Mouse (Mus musculus): ENCODE measurements around the gene Pga5. TPM values are rescaled to one million over a fixed set of nuclear protein-coding genes. Genes with fewer than 3 reads are reported as not detected.

The Pga5 gene
- polyA plus RNA-seq, 1 experiment from 2014 or later: 22,358 TPM

- Histone ChIP-seq H3K4me1 (replicated peaks; ENCODE audit: control insufficient read depth, insufficient read depth) (no peaks in the 10 kb centered on the region), H3K4me3 (ENCODE audit: low read depth, low read length) (no peak overlapping the region), H3K27me3 (ENCODE audit: control insufficient read depth, insufficient read depth, low read length) (no peaks in the 10 kb centered on the region), H3K36me3 (ENCODE audit: control insufficient read depth, insufficient read depth, low read length) (no peaks in the 10 kb centered on the region), H3K9me3 (ENCODE audit: control insufficient read depth, low read length) (no peaks in the 10 kb centered on the region), H3K9ac (ENCODE audit: low read length) (no peak overlapping the region), H3K4me2 (replicated peaks; ENCODE audit: low read depth) (no peak overlapping the region), H3K27ac (replicated peaks) (no peak overlapping the region)
- no peak for ATAC-seq (ENCODE audit: low FRiP score, low TSS enrichment)
- TF ChIP-seq CTCF (IDR thresholded peaks at IDR 0.05; ENCODE audit: low read depth) (no peak), EP300 (optimal IDR thresholded peaks at IDR 0.05) (no peak)
- no peak for DNase-seq (ENCODE audit: low spot score)
- 81% methylated on average over 2 of the region's 2 CpGs for WGBS
Observed at GRCm38 (mm10) chr19:10661919-10662318, 16.0 kb downstream of the Pga5 start.

GRCm38 (mm10) chr19:10661373-10661772 is 16.5 kb downstream of the Pga5 start:
- ATAC-seq (ENCODE audit: low FRiP score, low TSS enrichment) (no peak), DNase-seq (ENCODE audit: low spot score) (no peak)
- no peak overlapping the region for H3K27ac ChIP-seq (replicated peaks)
- H3K36me3 ChIP-seq (ENCODE audit: control insufficient read depth, insufficient read depth, low read length): no peaks in the 10 kb centered on the region
- H3K9me3 ChIP-seq (ENCODE audit: control insufficient read depth, low read length): no peaks in the 10 kb centered on the region
- H3K9ac ChIP-seq (ENCODE audit: low read length): no peak overlapping the region
- WGBS: 77% methylated on average over 5 of the region's 5 CpGs
- H3K27me3 ChIP-seq (ENCODE audit: control insufficient read depth, insufficient read depth, low read length): no peaks in the 10 kb centered on the region
- no peak overlapping the region for H3K4me3 ChIP-seq (ENCODE audit: low read depth, low read length)
- TF ChIP-seq EP300 (optimal IDR thresholded peaks at IDR 0.05) (no peak), CTCF (IDR thresholded peaks at IDR 0.05; ENCODE audit: low read depth) (no peak)
- no peaks in the 10 kb centered on the region for H3K4me1 ChIP-seq (replicated peaks; ENCODE audit: control insufficient read depth, insufficient read depth)
- H3K4me2 ChIP-seq (replicated peaks; ENCODE audit: low read depth): no peak overlapping the region

GRCm38 (mm10) chr19:10658406-10658805 is 19.5 kb downstream of the Pga5 start:
- H3K27me3 ChIP-seq (ENCODE audit: control insufficient read depth, insufficient read depth, low read length): no peaks in the 10 kb centered on the region
- H3K27ac ChIP-seq (replicated peaks): no peak overlapping the region
- ATAC-seq (ENCODE audit: low FRiP score, low TSS enrichment) (no peak), DNase-seq (ENCODE audit: low spot score) (no peak)
- no peak overlapping the region for H3K9ac ChIP-seq (ENCODE audit: low read length)
- H3K4me2 ChIP-seq (replicated peaks; ENCODE audit: low read depth): no peak overlapping the region
- WGBS: 71% methylated on average over 2 of the region's 2 CpGs
- TF ChIP-seq CTCF (IDR thresholded peaks at IDR 0.05; ENCODE audit: low read depth) (no peak), EP300 (optimal IDR thresholded peaks at IDR 0.05) (no peak)
- H3K36me3 ChIP-seq (ENCODE audit: control insufficient read depth, insufficient read depth, low read length): no peaks in the 10 kb centered on the region
- no peaks in the 10 kb centered on the region for H3K9me3 ChIP-seq (ENCODE audit: control insufficient read depth, low read length)
- H3K4me3 ChIP-seq (ENCODE audit: low read depth, low read length): no peak overlapping the region
- H3K4me1 ChIP-seq (replicated peaks; ENCODE audit: control insufficient read depth, insufficient read depth): no peaks in the 10 kb centered on the region

GRCm38 (mm10) chr19:10657742-10658141 is 20.1 kb downstream of the Pga5 start:
- H3K4me1 ChIP-seq (replicated peaks; ENCODE audit: control insufficient read depth, insufficient read depth): no peaks in the 10 kb centered on the region
- no peaks in the 10 kb centered on the region for H3K36me3 ChIP-seq (ENCODE audit: control insufficient read depth, insufficient read depth, low read length)
- ATAC-seq (ENCODE audit: low FRiP score, low TSS enrichment): no peak; the same call in 1 of the 2 replicates
- TF ChIP-seq EP300 (optimal IDR thresholded peaks at IDR 0.05) (no peak), CTCF (IDR thresholded peaks at IDR 0.05; ENCODE audit: low read depth) (no peak)
- no peaks in the 10 kb centered on the region for H3K27me3 ChIP-seq (ENCODE audit: control insufficient read depth, insufficient read depth, low read length)
- 66% methylated on average over 5 of the region's 5 CpGs for WGBS
- no peaks in the 10 kb centered on the region for H3K9me3 ChIP-seq (ENCODE audit: control insufficient read depth, low read length)
- DNase-seq (ENCODE audit: low spot score): peak; percentile 16
- H3K4me2 ChIP-seq (replicated peaks; ENCODE audit: low read depth): no peak overlapping the region
- H3K9ac ChIP-seq (ENCODE audit: low read length): no peak overlapping the region
- H3K27ac ChIP-seq (replicated peaks): no peak overlapping the region
- no peak overlapping the region for H3K4me3 ChIP-seq (ENCODE audit: low read depth, low read length)

GRCm38 (mm10) chr19:10656058-10656457 is 21.8 kb downstream of the Pga5 start:
- no peaks in the 10 kb centered on the region for H3K4me1 ChIP-seq (replicated peaks; ENCODE audit: control insufficient read depth, insufficient read depth)
- DNase-seq (ENCODE audit: low spot score) (no peak), ATAC-seq (ENCODE audit: low FRiP score, low TSS enrichment) (no peak)
- H3K9me3 ChIP-seq (ENCODE audit: control insufficient read depth, low read length): no peaks in the 10 kb centered on the region
- no peak for TF ChIP-seq EP300 (optimal IDR thresholded peaks at IDR 0.05)
- TF ChIP-seq CTCF (IDR thresholded peaks at IDR 0.05; ENCODE audit: low read depth): no peak
- no peaks in the 10 kb centered on the region for H3K36me3 ChIP-seq (ENCODE audit: control insufficient read depth, insufficient read depth, low read length)
- H3K9ac ChIP-seq (ENCODE audit: low read length): no peak overlapping the region
- H3K4me2 ChIP-seq (replicated peaks; ENCODE audit: low read depth): no peak overlapping the region
- WGBS: 53% methylated on average over 3 of the region's 3 CpGs
- H3K27me3 ChIP-seq (ENCODE audit: control insufficient read depth, insufficient read depth, low read length): no peaks in the 10 kb centered on the region
- no peak overlapping the region for H3K27ac ChIP-seq (replicated peaks)
- no peak overlapping the region for H3K4me3 ChIP-seq (ENCODE audit: low read depth, low read length)

GRCm38 (mm10) chr19:10648156-10648555 is 29.7 kb downstream of the Pga5 start:
- Histone ChIP-seq H3K4me1 (replicated peaks; ENCODE audit: control insufficient read depth, insufficient read depth) (no peaks in the 10 kb centered on the region; the same call in 1 of the 2 replicates), H3K4me3 (ENCODE audit: low read depth, low read length) (no peak overlapping the region), H3K27ac (replicated peaks) (no peak overlapping the region), H3K27me3 (ENCODE audit: control insufficient read depth, insufficient read depth, low read length) (no peaks in the 10 kb centered on the region), H3K9me3 (ENCODE audit: control insufficient read depth, low read length) (no peaks in the 10 kb centered on the region), H3K9ac (ENCODE audit: low read length) (no peak overlapping the region), H3K36me3 (ENCODE audit: control insufficient read depth, insufficient read depth, low read length) (no peaks in the 10 kb centered on the region), H3K4me2 (replicated peaks; ENCODE audit: low read depth) (no peak overlapping the region)
- DNase-seq (ENCODE audit: low spot score): no peak
- ATAC-seq (ENCODE audit: low FRiP score, low TSS enrichment): no peak
- 72% methylated on average over 8 of the region's 8 CpGs for WGBS
- TF ChIP-seq EP300 (optimal IDR thresholded peaks at IDR 0.05) (no peak), CTCF (IDR thresholded peaks at IDR 0.05; ENCODE audit: low read depth) (no peak)

All from stomach, postnatal 0 days (tissue).